ENCODE assay signal across 1 mouse cellular context in the genomic region with DNA sequence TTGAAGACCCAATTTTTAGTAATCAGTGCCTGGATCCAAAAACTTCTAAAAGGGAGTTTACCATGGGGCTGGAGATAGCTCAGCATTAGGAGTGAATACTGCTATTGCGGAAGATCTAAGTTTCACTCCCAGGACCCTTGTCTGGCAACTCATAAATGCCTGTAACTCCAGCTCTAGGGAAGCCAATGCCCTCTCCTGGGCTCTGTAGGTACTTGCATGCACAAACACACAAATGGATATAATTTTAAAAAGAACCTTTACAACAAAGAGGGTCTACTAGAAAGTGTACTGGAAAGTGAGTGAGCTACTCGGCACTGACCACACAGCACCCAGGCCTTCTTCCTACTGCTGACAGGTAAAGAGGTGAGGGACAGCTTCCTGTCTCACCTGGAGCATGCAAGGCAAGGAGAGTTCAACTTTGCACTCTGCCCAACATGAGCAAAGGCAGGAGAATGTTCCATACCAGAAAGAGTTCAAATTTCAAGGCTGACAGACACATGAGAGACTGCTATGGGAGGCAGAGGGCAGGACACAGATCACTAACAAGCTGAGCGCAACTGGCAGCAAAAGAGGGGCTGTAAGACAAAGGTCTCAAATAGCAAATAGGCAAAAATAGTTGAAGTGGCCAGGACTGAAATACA.
A peak's percentile ranks its signal among the peaks of the same experiment; 100 is the strongest.
TF ChIP-seq lines count a peak whose summit lies in the region.

No protein-coding gene starts in this region.

TF ChIP-seq in CH12.LX, 34 proteins besides CTCF, POLR2A, EP300 and RAD21:
- TF ChIP-seq SMC3 (IDR thresholded peaks at IDR 0.05; ENCODE audit: low read depth, low read length): peak; percentile 32
- no peak for TF ChIP-seq USF2 (conservative IDR thresholded peaks at IDR 0.05; ENCODE audit: low read depth, low read length)
